Mouse (Mus musculus) heart, adult 11 months (tissue): ENCODE results near the gene Dync2h1.
A peak's percentile ranks its signal among the peaks of the same experiment; 100 is the strongest.
"Not testable (repeated sequence)": the region's sequence is repeated elsewhere in the genome, so short reads cannot be mapped to it uniquely, and the experiment has no call there.

Source experiments
- DNase-seq: peaks from one replicate; pipeline ENCODE4 v3.0.0; 2022

The Dync2h1 gene

GRCm38 (mm10) chr9:7014733-7015132 is 169.5 kb downstream of the Dync2h1 start:
- peak; percentile 9 for DNase-seq

GRCm38 (mm10) chr9:7009785-7010184 is 174.5 kb downstream of the Dync2h1 start:
- peak; percentile 27 for DNase-seq

GRCm38 (mm10) chr9:6994865-6995264 is 189.4 kb downstream of the Dync2h1 start:
- DNase-seq = no peak

DNA sequence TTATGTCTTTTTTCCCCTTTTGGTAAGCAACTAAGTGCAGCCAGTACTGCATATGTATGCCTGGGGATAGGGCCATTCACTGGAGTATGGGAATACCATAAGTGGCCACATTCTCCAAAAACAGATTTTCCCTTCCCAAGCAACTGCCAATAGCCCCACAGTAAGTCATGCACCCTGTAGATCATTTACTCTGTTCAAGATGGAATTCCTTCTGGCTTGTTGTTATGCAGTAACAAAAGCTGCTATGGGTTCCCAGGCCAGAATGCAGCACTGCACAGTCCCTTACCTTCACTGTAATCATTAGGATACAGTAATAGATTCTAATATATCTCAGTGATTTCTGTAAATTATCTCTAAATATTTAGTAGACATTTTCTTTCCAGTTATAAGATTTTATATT is 190.0 kb downstream of the Dync2h1 start:
- no peak for DNase-seq

GRCm38 (mm10) chr9:6988893-6989685 is 195.2 kb downstream of the Dync2h1 start:
- no peak for DNase-seq

GRCm38 (mm10) chr9:6986161-6986560 is 198.1 kb downstream of the Dync2h1 start:
- no peak for DNase-seq

- no peak for DNase-seq
Observed at GRCm38 (mm10) chr9:6969171-6969570, 215.1 kb downstream of the Dync2h1 start.

DNA sequence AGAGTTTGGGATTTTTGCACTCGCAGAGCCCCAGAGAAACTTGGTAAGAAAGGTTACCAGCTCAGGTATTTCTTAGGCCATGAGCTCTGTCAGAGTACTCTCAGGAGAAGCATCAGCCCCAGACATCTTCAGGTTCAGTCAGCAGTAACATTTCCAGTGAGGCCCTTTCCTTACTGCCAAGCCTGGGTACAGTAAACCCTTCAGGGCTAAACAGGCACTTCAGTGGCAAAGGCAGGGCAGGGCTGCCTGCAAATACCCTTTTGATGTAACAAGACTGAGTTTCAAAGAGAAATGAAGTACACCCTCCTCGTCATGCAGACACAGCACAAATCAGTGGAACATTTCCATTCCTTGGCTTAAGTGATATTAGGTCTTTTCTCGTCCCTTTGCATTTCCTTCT is 219.2 kb downstream of the Dync2h1 start:
- no peak for DNase-seq

DNA sequence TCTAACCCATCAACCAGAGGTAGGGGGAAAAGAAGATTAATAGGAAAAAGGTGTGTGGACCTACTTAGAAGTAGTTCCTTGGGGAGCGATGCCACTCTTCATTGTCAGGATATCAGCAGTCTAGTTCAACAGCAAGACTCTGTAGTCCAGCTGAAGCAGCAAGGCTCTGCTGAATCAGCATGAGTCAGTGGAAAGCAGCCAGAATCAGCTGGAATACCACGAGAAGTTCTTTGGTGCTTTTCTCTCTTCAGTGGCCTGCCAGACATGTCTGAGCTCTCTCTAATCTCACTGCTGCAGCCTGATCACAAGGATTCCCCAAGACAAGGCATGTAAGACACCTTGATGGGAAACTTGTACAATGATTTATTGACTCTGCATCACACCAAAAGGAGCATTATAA is 225.9 kb downstream of the Dync2h1 start:
- no peak for DNase-seq

DNA sequence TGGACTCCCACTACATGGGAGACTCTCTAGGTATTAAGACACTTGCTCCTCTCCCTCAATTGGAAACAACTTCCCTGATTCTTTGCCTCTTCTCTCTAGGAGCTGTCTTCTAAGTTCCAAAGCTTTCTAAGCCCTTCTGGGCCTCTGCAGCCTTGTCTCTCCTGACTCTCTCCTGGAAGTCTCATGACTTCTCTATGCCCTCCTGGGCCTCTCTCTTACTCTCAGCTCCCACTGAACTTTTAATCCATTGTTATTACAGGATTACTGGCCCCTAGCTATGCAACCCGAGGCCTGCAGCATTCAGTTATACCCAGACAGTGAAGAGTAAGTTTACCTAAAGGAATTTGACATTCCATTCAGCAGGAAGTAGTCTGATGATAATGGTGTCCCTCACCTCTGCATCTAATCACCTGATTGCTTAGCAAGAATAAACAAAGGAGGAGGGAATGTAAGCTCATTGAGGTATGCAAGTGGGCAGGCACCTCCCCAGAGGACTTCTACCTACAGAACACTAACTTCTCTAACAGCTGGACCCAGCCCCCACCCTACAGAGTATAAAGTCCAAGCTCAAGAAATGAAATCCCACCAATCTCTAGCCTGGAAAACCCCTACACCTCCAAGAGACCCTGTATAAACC is 256.7 kb downstream of the Dync2h1 start:
- DNase-seq = no peak

GRCm38 (mm10) chr9:6913471-6913870 is 270.8 kb downstream of the Dync2h1 start:
- peak; percentile 29 for DNase-seq

DNA sequence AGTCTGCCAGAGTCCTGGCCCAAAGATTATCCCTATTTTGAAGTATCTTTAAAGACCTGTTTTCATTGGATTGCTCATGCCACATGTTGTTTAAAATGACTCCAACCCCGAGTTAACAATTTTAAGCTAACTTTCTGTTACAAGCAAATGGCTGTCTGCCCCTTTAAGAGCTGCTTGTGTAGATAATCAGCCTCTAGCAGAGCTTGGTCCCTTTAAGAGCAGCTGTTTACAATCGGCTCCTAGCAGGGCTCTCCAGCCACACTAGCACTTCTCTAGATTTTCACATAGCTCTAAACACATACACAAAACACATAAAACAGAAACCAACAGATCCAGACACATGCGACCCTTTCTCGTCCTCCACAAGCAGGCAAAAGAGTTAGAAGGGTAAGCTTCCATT is 273.7 kb downstream of the Dync2h1 start:
- DNase-seq = not testable (repeated sequence)

DNA sequence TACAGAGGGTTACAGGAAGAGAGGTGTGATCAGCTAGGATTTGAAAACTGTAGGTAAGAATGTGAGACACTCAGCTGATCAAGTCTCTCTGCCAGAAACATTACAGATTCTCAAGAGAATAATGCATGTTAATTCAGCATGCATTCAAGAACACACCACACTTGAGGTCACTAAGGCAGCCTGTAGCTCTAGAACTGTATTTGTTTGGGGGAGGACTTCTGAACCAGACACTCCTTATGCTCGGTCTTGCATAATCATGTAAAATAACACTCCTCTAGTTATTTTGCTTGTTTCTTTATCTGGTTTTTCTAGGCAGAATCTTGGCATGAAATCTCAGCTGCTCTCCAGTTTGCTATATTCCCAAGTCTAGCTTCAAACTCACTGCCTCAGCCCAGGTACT is 282.6 kb downstream of the Dync2h1 start:
- peak; percentile 11 for DNase-seq

- no peak for DNase-seq
Observed at GRCm38 (mm10) chr9:6891331-6891730, 292.9 kb downstream of the Dync2h1 start.

- DNase-seq = no peak
Observed at GRCm38 (mm10) chr9:6881187-6881984, 302.9 kb downstream of the Dync2h1 start.
